Mouse (Mus musculus): ENCODE data around the gene Macrod2. TPM values are rescaled to one million over a fixed set of nuclear protein-coding genes. Genes with fewer than 3 reads are reported as not detected.

The Macrod2 gene
- polyA plus RNA-seq, 2 experiments from 2014 or later = not detected

DNA sequence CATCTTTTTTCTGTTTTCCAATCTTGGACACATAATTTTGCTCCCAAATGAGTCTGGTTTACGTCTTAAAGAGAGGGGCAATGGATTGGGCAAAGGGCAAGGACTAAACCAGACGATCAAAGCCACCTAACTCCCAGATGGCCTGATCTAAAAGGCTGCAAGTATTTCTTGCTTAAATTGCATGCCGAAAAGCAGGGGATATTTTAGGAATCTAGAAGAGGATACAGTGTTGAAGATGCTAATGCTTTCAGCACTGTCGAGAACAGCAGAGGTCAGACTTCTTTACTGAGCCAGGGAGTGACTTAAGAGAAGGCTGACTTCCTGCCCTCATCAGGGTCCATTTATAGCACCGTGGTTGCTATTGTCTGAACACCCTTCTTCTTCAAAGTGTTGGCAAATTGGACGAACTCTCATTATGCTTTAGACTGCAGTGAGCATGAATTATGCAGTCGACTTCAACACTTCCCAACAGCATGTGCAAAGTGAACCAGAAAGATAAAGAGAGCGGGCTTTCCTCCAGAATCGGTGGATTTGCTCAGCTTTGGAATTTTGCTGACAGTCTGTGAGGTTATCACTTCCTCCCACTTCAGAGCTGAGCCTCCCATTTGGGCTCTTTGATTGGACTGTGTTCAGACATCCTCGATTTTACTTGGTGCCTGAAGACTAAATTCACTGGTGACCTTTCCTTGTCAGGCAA lies 1481.2 kb downstream of the Macrod2 start:
- no peak for ATAC-seq

DNA sequence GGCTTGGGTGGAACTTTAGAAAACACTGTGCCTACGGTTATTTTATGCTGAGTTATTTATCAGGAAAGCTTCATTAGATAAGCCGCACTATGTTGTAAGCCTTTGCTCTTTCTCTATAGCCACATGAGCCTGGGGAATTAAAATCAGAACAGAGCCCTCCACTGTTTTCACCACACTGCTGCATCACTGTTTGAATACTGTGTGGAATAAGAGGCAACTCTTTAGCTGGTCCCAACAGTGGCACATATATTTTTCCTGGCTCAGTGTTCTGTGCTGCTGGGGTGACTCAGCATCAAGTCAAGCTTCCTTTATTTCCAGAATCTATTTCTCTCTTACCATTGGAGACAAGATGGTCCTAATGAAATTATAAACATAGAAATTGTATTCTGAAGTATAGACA lies 1481.8 kb downstream of the Macrod2 start:
- no peak for ATAC-seq

DNA sequence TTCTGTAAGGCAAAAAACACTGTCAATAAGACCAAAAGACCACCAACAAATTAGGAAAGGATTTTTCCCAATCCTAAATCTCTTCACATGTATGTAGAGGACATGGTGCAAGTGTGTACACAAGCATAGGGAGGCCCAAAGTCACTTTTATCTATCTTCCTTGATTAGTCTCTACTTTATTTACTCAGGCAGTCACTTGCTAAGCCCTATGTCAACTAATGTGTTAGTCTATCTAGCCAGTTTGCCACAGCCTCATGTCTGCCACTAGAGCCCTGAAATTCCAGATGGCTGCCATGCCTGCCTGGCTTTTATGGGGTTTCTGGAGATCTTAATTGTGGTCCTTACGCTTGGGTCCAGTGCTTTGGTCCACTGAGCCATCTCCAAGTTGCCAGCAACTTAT lies 1483.4 kb downstream of the Macrod2 start:
- ATAC-seq = no peak

DNA sequence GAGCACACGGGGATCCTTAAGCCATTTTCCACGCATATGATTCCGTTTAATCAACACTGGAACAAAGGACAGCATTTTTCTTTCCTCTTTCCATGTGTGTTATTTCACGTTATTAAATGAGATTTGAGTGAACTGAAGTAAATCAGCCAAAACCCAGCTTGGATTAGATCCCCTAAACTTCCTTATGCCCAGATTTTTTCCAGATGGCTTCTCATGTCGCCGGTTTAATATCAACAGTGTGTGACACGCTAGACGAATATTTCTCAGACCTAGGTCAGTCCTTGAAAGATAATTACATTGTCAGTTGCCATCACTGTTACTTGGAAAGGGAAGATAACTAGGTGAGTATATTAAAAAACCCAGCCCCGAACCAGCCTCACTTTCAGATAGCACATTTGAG lies 1484.6 kb downstream of the Macrod2 start:
- no peak for ATAC-seq

DNA sequence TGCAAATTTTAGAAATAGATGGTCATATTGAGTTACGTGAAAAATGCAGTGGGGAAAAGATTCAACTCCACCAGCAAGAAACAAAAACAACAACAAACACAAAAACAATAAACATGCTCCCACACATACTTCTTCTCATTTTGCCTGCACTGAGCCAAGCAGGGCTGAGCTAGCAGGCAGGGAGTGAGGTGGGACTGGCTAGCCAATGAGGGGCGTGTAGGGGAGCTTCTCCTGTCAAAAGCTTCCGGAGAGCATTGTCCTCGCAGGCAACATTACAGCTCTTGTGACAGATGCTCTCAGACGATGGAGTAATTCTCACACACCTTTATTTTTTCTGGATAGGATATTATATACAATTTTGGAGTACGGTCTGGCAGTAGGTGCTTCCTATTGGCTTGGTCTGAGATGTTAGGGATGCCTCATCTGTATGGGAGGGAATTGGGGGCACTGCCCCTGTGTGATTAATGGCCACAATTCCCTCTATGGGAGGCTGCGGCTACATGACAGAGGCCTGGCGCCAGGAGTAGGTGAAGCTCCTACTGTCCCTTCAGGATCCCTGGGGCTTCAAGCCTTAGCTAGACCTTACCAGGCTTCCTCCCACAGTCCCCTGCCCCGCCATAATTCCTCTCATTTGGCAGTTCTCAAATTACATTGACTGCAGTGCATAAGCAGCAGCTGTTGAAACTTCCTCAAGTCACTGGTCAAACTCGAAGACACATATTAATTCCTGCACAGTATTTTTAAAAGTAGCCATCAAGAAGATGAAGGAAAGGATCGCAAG lies 1491.8 kb downstream of the Macrod2 start:
- no peak for ATAC-seq

DNA sequence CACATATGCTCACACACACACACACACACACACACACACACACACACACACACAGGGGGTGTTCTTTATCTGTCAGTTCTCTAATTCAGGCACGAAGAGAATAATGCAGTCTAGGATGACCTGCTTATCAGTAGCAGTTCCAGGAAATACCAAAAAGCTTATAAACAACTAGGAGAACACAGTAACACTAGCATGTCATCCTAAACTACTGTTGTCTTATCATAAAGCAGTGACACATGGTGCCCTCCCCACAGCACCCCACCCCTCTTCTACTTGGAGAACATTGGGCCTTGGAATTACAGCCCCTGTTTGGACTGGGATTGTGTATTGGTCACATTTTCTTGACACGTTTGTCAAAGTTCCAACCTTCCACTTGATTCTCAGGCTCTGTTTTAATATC lies 1494.4 kb downstream of the Macrod2 start:
- no peak for ATAC-seq

DNA sequence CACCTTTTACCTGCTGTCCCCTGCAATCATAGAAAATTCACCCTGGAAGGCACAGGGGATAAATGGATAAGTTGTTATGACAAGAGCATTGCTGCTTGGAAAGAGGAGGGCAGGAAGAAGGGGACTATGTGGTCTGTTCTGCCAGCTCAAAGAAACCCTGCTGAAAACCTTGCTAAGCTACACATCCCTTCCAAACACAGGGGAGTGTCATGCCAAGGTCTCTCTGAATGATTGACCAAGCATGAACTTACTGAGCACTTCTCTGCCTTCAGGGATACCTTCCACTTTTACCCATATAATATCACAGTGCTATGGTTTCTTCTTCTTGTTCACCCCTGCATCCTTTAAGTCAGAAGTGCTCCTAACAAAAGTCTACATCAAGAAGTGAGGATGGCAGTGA lies 1502.8 kb downstream of the Macrod2 start:
- no peak for ATAC-seq

DNA sequence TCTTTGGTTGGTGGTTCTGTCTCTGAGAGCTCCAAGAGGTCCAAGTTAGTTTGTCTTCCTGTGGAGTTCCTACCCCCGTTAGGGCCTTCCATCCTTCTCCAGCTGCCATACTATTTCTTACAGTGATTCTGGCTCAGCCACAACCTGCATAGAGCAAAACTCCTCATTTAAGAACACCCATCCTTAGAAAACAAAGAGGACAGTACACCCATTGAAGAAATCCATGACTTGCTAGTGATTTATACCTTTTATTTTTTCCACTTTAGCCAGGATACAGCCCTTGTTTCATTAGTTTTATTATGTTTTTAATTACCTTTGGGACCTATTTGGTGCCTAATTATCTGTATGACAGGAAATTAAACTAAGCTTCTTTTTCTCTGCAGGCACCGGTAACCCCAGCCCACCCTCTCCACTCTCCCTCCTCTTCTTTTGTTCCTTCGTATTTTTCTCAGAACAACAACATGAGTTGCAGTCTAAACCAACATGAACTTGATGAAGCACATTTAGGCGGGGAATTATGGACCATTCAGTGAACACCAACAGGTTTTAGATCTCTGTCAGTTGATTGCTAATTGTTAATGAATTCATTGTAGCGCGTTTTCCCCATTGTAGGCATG lies 1516.8 kb downstream of the Macrod2 start:
- ATAC-seq = no peak

DNA sequence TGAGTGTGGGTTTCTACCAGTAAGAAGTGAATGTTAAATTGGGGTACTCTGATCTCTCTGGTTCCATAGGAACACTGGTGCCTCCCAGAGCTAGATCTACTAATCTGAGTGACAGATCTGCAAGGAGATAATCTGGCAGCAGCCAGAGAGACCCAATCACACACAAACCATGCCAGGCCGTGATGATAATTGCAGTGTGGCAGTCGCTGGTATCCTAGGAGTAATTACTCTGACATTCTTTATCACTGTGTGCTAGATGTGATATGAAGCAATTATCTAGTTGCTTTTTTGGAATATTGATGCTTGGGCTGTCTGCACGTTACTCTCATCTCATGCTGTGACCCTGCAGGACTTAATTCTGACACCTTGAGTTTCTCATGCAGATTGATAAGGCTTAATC lies 1518.4 kb downstream of the Macrod2 start:
- ATAC-seq = no peak

DNA sequence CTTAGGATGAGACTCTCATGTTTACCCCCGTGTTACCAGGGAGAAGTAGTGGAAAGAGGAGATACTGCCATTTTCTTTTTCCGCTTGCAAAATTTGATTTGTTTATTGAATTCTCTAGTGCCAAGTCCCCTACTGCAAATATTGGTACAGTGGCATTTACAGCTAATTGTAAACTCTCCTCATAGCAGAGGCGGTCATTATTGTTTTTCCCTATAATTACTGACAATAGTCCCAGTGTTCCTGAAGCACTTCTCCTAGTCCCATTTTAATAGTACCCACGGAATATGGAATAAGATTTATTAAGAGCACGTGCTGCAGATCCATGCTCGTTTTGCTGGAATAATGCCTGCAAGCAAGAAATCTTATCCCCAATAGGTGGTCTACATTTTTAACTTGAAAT lies 1518.8 kb downstream of the Macrod2 start:
- no peak for ATAC-seq

DNA sequence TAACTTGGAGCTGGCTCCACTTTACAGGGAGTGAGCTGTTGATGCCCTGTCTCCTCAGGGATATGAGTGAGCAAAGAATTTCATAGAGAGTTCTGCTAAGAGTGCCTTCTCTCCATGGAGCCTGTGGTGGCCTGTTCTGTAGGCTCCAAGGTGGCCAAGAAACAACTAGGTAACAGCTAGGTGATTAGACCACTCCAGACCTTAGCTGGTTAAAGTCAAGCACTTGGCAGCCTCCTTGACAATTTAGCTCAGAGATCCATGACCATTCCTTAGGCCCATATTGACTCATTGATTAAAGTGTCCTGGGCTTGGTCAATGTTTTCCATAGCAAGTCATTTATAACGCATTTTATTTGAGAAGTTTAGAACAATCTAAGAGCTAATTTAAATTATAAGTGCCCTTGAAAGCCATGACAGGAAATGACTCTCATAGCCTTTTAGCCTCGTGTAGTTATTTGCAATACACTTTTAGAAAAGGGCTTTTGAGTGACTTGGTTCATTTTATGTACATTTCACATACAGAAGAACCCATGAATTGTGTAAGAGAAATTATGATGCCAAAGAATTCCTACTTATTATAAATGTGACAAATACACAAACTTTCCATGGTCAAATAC lies 1525.4 kb downstream of the Macrod2 start:
- no peak for ATAC-seq

DNA sequence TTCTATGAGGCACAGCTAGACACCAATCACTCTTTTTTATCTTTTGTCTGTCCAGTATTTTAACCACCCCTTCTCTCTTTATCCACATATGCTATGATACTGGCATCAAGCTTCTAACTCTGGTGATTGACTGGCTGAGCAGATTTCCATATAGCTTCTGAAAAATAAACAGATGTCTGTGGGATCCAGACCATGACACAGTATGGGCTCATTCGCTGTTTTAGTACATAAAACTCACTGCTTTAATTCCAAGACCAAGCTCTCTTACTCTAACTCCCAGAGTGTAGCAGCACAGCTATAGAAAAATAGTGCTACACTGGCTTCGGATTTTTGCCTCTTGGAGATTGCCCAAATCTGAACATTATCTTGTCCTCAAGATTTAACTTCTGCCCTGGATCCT lies 1540.0 kb downstream of the Macrod2 start:
- no peak for ATAC-seq

DNA sequence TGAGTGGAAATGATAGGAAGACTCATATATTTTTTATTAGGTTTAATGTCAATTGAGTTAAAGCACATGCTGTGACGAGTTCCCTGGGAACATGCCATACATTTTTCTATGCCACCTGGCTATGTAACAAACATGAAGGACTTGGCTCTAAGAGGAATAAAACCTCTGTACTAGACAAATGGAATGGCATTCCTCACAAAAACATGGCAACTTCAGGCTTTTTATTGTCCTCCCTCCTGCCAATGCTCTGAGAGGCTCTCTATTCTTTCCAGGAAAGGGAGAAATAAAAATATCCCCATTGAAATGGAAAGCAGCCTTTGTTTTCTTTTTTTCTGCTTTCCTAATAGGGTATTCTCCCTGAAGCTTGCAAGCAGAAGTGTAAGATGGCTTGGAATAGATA lies 1559.7 kb downstream of the Macrod2 start:
- no peak for ATAC-seq

DNA sequence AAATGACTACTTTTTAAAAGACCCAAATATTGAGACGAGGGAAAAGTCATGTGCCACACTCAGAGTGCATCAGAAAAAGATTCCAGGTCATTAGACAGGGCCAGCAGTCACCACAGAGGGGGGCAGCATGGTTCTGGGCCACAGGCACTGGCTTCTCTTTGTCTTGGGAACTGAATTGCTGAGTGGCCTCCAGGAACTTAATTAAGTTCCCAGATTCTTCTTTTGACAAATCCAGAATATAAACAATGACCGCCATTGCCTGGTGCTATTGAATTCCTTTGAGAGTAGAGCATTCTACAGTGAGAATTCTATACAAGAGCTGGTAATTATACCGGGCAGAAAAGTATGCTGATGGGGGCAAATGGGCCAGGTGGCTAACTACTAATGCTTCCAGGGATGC lies 1560.1 kb downstream of the Macrod2 start:
- no peak for ATAC-seq

DNA sequence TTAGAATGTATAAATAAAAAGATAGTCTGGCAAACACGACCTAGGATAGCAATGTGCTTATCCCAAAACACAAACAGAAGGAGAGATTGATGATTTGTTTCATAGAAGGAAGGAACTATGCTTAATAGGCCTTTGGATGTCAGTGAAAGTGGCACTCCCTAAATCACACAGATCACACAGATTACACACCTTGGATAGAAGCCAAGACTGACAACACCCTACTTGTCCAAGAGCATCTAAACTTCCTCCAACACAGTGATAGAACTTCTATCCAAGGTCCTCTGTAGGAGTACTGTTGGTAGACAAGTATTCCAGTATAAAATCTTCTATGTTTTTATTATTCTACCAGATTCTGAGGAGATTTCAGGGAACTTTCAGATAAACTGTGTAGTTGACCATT lies 1567.8 kb downstream of the Macrod2 start:
- no peak for ATAC-seq

DNA sequence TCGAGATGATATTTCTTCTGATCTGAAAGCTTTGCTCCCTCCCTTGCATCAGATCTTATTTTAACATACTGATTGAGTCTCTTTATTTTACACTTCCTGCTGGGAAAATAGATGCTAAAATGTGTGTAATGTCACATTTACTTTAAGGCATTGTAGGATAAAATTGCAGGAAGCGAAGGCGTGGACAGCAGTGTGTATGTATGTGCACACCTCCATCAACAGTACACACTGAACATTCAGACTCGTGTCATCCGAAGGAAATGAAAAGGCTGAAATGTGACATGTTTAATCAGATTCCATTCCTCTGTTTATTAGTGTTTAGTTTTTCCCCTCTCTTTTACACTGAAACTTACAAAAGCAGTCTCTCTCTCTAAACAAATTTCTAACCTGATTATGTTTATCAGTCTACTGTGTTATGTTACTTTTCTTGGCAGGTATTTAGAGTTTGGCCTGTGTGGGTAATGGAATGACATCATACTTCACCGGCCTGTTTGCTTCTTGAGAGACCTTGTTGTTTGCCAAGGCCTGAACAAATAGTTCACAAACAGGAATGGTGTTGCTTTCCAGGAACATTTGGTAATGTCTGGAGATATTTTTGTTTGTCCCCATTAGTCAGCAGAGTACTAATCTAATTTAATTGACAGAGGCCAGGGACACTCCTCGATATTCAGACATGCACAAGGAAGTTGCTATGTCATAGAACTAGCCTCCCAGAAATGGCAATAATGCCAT lies 1588.7 kb downstream of the Macrod2 start:
- no peak for ATAC-seq

DNA sequence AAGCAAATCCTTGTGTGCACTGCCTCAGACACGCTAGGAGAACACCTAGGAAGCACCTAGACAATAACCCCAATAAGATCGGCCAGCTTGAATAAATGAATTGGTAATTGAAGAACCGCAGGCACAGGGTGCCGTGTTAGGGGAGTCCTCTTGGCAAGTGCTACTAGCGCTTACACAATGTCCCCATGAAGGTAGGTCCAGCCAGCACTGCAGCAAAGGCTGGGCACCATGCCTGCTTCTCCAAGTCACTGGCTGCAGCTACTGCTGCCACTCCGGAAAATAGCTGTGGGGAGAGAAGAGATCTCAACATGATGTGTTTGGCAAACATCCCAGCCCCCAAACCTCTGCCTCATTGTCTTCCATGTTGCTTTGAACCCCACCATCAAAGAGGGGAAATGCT lies 1603.8 kb downstream of the Macrod2 start:
- ATAC-seq = no peak

DNA sequence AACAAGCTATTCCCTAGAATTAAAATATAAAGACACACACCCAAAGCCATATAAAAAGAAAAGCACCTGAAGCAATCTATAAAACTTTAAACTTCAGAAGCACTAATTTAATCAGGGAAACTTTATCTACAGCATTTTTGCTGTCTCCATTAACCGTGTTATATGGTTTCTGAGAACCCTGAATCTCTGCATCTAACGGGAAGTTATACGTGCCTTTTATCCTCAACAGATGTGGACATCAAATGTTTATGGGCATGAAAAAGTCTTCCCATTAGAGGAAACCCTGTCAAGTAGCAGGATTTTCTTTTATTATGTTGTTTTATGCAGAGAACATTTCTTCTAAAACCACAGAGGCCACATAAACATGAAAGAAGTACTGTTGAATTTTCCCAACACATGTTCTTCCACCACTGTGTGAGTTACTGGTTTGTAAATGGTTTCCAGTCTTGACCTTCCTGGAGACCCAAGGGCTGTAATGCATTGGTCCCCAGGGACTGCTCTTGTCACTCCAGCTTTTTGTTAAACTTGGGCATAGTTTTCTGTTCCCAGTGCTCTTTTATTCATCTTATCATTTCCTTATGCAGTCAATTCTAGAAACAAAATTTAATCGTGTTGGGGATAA lies 1629.5 kb downstream of the Macrod2 start:
- no peak for ATAC-seq

DNA sequence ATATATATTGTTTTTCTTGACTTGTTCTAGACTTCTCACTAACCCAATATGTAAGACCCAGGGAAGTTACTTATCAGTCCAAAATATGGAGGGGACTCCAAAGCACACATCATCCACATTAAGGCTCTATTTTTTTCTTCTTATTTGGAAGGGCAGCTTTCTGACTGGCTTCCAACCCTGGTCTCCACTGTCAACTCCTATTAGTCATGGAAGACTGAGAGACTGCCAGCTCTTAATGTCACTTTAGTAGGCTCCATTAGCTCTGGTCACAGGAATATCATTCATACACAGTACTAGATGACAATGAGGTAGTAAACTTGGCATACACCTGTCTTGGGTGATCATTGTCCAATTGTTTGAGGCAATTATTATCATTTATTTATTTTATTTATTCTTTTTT lies 1631.6 kb downstream of the Macrod2 start:
- no peak for ATAC-seq

DNA sequence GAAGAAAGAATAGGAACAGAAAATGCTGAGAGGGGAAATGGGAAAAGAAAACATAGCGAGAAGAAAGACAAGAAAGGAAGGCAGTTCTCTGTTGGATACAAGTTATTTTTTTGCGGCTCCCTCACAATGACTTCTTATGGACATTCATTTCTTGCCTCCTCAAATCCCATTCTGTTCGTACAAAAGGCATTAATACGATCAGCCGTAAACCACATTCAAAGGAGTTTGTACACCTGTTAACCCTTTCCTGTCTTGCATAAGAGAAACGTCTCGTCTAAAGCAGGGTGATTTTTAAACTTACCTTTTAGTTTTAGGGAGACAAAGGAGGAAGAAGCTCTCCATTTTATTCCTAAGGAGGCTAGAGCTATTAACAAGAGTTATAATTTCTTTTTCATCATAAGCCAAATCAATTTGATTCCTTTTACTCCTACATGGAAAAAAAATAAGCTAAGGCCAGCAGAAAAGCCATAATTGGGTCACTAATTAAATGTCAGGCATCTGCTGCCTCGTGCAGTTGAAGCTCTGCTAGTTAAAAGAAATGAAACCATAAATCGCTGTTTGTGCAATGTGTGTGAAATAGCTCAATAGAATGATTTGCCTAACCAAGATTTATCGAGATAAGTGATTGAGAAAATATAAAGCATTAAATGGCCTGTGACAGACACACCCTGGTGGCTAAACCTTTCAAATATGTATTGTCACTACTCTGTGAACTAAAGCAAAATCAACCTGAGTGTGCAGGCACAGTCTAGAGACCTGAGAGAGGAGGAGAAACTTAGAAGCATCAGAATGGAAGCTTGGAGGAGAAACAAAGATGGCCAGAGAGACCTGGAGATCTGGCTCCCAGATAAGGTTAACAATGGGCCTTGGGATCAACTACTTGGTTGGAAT lies 1635.9 kb downstream of the Macrod2 start:
- no peak for ATAC-seq

DNA sequence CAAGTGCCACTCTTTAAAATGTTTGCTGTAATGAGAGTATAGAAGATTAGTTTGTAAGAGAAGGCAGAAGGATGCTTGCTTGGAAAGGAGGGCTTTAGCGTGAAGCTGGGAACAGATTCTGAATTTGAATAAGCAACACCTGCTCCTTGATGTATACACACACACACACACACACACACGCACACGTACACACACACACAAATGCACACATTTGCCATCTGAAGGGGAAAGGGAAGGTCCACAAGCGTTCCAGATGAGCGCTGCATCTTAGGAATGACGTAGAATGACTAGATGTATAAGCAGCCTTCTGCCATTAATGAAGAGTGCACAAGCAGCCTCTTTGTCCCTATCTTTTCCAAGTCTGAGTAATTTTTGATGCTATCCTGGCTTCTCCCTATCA lies 1660.5 kb downstream of the Macrod2 start:
- no peak for ATAC-seq

All from CD4-positive, CD25-positive, alpha-beta regulatory T cell, adult 4 months (primary cell).